Mouse (Mus musculus) urinary bladder, postnatal 10 days (tissue): ENCODE results near the gene Cinp.

ENCODE experiments used
- DNase-seq: peaks from one replicate; pipeline ENCODE4 v3.0.0; 2022; ENCODE audit warnings: low spot score

Gene Cinp

GRCm38 (mm10) chr12:110835182-110835581, 53.8 kb downstream of the Cinp start:
- no peak for DNase-seq

- no peak for DNase-seq
These were observed 58.5 kb downstream of the Cinp start for GRCm38 (mm10) chr12:110830293-110831024.

DNA sequence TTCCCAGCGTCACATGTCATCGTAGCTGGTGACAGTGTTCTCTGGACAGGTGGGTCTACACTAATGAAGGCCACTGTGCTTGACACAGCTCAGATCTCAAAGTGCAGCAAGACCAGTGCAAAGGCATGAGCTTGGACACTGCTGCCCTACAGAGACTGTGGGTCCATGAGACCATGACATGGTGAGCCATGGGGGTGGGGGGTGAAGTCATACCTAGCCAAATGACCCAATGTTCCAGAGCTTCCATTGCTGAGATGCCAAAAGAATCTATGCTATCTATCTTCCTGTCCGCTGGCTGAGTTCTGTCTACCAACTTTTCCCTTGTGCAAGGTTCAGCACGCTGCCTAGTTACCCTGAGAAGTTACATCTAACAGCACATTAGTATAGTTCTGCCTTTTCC, 60.0 kb downstream of the Cinp start:
- DNase-seq: no peak
